Mouse (Mus musculus) urinary bladder, postnatal 4 days (tissue): ENCODE results near the gene Ccdc150.
A peak's percentile ranks its signal among the peaks of the same experiment; 100 is the strongest.

Source experiments
- DNase-seq, 2 experiments: peaks; one replicate each; pipeline ENCODE4 v3.0.0; 2021 to 2022; ENCODE audit warnings: low spot score in 2 of 2

Gene Ccdc150

GRCm38 (mm10) chr1:54250158-54250866 lies at the start of gene Ccdc150:
Ccdc150 (plus strand) TSS chr1:54250683.
- DNase-seq: peak; percentile 92 to 97

DNA sequence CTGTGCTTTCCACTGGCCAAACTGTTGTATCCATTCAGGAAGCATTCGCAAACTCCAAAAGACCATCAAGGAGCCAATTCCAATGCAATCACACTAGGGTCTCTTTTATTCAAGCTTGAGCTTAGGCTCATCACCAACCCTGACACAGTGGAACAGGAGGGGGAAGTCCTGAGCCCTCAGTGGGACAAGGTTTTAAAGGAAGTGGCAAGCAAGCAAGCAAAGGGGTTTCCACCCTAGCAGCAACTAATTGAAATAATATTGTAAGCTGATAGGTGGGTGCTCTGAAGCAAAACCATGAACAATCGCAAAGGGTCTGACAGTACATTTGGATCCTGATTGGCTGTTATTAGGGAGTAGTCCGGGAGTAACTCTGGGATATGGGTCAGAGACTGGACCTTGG lies 30.2 kb upstream of the Ccdc150 start:
- DNase-seq: no peak

- no peak for DNase-seq
Observed at GRCm38 (mm10) chr1:54242722-54243121, 7.8 kb upstream of the Ccdc150 start.

- DNase-seq: no peak
Observed at GRCm38 (mm10) chr1:54275552-54275951, 25.1 kb downstream of the Ccdc150 start.

DNA sequence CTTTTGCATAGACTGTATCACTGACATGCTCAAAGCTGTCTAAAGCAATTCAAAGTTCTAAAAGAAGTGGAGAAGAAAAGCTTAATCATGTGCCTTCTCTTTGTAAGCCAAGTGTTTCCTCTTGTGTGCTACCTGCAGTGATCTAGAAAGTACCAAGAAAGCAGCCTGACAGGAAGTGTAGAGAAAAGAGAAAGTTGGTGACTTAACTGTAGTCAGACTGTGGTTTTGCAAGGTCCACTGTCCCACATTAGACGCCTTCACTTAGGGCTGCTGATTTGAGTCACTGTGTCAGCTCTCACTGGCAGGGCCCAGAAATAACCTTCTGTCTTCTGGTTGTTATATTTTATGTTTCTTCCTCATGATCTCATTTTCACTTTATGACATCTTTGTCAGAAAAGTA lies 29.1 kb downstream of the Ccdc150 start:
- DNase-seq: no peak

DNA sequence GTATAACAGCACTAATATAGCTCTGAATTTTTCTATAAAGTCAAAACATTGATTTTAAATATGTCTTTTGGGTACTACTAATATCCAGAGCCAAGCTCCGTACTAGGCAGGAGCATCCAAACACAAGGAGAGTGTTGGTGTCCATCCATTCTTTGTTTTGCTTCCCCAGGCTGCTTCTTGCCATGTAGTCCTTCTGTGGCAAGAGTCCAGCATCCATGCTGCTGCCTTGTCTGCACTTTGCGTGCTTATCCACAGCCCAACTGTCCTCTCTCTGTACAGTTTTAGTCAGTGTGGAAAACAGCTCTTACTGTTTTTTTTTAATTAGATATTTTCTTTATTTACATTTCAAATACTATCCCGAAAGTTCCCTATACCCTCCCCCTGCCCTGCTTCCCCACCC lies 30.2 kb downstream of the Ccdc150 start:
- no peak for DNase-seq

DNA sequence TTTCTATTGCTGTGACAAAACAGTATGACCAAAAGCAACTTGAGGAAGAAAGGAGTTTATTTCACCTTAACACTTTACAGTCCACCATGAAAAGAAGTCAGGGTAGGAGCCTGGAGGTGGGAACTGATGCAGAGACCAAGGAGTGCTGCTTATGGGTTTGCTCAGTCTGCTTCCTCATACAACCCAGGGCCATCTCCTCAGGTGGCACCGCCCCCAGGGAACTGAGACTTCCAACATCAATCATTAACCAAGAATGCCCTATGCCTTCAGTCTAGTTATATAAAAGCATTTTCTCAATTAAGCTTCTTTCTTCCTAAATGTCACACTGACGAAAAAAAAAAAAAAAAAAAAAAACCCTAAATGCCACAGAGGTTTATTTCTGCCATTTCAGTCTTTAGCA lies 55.9 kb downstream of the Ccdc150 start:
- no peak for DNase-seq

GRCm38 (mm10) chr1:54326647-54327046 lies 76.2 kb downstream of the Ccdc150 start:
- DNase-seq: no peak

- no peak for DNase-seq
Observed at GRCm38 (mm10) chr1:54327876-54328545, 77.5 kb downstream of the Ccdc150 start.

DNA sequence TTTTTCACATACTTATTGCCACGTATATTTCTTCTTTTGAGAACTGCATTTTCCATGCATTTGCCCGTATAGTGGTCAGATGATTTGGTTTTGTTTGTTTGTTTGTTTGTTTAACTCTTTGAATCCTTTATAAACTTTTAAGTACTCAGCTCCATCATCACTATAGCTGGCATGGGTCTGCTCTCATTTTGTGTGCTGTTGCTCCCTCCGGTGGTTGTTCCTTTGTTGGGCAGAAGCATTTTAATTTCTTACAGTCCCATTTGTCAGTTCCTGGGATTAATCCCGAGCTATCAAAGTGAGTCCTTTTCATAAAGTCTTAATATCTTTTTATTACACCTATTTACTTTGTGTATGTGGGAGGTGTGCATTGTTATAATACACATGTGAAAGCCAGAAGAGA lies 82.5 kb downstream of the Ccdc150 start:
- DNase-seq: no peak

GRCm38 (mm10) chr1:54354786-54355185 lies 104.3 kb downstream of the Ccdc150 start:
- DNase-seq: no peak

DNA sequence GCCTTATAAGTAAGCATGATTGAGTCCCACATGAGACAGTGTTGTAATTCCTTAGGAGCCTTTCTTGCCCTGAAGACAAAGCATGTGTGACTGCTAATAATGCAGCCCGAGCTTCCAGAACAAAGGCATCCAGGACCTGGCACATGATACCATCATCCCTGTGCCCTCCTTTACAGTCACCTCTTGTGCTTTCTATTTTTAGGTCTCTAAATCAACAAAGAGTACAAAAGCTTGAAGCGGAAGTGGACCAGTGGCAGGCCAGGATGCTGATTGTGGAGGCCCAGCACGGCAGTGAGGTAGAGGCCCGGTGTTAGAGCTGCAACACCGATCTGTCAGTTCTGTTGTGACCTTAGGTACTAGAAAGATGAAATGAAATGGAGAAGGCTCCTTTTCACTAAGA lies 105.0 kb downstream of the Ccdc150 start:
- DNase-seq: no peak

GRCm38 (mm10) chr1:54356566-54356965 lies 106.1 kb downstream of the Ccdc150 start:
- DNase-seq: no peak

DNA sequence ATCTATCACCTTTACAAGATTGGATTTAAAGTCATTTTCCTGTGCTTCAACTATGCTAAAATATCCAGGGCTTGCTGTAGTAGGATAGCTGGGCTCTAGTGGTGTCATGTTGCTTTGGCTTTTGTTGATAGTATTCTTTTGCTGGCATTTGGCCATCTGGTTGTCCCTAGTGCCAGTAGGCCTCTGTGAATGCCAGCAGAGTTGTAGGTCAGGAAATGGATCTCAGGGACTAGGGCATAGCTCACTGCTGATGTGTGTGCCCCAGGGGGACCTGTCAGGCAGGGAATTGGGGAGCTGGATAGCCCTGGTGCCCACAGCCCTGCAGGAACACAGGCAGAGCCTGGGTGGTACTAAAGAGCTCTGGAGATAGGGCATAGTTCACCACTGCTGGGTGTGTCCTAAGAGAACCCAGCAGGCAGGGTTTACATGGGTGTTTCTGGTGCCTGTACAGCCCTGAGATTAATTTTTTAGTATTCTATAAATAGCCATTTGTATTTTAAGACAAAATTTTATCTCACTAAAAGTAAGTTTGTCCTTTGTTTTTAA lies 127.1 kb downstream of the Ccdc150 start:
- no peak for DNase-seq

GRCm38 (mm10) chr1:54380978-54381914 lies 130.8 kb downstream of the Ccdc150 start:
- no peak for DNase-seq

DNA sequence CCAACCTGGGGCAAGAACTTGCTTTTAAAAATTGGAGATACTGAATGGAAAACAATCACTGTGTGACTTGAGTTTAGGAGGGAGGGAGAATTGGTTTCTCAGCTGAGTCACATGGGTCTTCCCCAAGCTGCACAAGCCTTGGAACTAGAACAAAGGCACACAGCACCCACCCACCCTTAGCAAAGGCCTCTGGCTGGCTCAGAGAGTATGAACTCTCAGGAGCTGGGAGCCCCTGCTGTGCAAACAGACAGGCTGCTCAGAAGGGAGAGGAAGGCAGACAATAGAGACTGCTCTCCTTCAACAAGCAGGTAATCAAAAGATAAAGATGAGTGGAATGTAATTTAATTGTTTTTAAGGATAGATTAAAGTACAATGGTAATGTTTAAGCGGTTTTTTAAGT lies 133.7 kb downstream of the Ccdc150 start:
- no peak for DNase-seq

DNA sequence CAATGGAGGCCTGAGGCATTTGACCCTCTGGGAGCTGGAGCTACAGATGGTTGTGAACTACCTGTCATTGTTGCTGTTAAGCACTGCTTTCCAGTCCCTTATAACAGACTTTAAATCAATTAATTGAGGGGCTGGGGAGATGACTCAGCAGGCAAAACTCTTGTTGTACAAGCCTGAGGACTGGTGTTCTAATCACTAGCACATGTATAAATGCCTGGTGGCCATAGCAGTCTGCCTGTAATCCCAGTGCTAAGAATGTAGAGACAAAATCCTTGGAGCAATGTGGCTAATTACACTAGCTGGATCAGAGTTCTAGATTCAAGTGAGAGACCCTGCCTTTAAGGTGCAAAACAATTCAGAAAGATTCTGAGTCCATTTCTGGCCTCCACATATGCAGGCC lies 152.3 kb downstream of the Ccdc150 start:
- no peak for DNase-seq
